Mouse (Mus musculus): ENCODE measurements around the gene Mup7.
"Not testable (repeated sequence)": the region's sequence is repeated elsewhere in the genome, so short reads cannot be mapped to it uniquely, and the experiment has no call there.

GRCm38 (mm10) chr4:60079865-60080264, 9.6 kb upstream of the Mup7 start:
- TF ChIP-seq CTCF (IDR thresholded peaks at IDR 0.05; ENCODE audit: borderline replicate concordance, insufficient read depth, low read depth, low read length); POLR2A (IDR thresholded peaks at IDR 0.05; ENCODE audit: borderline replicate concordance, insufficient read depth, low read length): not testable (repeated sequence)
